Mouse (Mus musculus) spleen, adult 2 months (tissue): ENCODE measurements around the gene Efhd1.

ENCODE experiments used
- CTCF ChIP-seq: fragments of 200-500 bp; IDR thresholded peaks from 2 replicates; pipeline ENCODE4 v1.5.1; 2011; ENCODE audit warnings: mild to moderate bottlenecking, inconsistent platforms; ENCODE audit not compliant: insufficient read depth, insufficient read length, insufficient replicate concordance; ENCODE audit errors: extremely low read depth
- POLR2A ChIP-seq: fragments of 200-500 bp; IDR thresholded peaks from 2 replicates; pipeline ENCODE4 v1.6.1; 2011; ENCODE audit warnings: low read depth, low read length, inconsistent platforms

DNA sequence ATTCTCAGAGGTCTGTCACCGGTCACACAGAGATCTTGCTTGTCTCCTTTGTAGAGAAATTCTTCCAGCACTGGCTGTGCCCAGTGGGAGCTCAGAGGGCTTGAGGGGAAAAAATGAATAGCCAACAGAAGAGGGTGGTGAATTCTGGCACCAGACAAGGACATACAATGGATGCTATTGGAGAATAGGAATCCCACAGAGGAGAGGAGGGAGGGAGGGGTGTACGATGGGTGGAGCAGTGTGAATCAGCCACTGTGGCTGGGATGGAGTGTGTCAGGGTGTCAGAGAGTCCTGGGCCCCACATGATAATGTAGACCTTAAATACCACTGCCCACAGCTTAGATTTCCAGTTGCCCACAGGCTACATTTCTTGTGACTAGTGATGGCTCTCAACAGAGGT lies 22.9 kb downstream of the Efhd1 start:
- TF ChIP-seq CTCF (no peak), POLR2A (no peak)
